Comparison of ENCODE assay signal across 12 mouse cellular contexts in the genomic region with DNA sequence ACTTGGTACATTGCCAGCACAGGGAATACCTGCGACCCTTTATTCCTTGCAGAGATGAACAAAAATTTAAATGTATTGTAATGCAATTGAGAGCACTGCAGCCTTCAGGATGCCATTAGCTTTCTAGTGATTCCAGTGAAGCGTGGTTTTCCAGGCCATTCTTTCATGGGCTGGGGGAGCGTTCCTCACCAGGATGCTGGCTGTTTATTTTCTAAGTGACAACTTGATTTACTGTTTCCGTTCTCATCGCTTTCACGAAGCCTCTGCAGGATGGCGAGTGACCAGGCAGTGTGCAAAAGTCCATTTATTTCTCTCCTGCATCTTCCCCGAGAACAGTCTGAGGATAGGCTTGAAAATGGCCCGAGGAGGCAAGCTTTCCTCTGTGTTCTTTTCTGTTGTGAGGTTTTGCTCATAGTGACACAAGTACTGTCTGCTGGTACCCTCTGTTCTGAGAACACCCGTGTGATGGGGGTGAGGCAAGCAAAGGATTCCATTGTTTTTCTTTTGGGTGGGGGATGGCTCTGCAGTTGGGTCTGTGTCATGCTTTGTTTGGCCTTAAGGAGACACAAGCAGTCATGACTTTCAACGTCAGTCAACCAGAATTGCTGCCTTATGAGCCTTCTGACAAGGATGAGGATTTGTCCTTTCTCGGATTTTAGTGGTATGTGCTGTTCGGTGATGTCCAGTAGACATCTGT.
DNase-seq lines count a peak whose midpoint lies in the region; ATAC-seq lines count a peak whose summit lies in the region.
"Had no signal": no experiment of that assay in that cellular context is flagged by ENCODE, and none has a peak within 500 bp of the region (broad histone marks: within the 10 kb centered on the region; RNA-seq: fewer than 3 reads in every experiment).

No protein-coding gene starts in this region.

- no peaks in the 10 kb centered on the region for H3K36me3 ChIP-seq in midbrain, embryonic 10.5 days
- H3K36me3 ChIP-seq in midbrain, embryonic 16.5 days (ENCODE audit: control insufficient read depth, insufficient read depth, low read length), result no peaks in the 10 kb centered on the region
- no peaks in the 10 kb centered on the region for H3K36me3 ChIP-seq in hindbrain, embryonic 11.5 days (ENCODE audit: control insufficient read depth, insufficient read depth, low read length)
- no peaks in the 10 kb centered on the region for H3K36me3 ChIP-seq in intestine, embryonic 15.5 days
- H3K36me3 ChIP-seq: embryonic facial prominence, embryonic 15.5 days had no signal

- H3K4me1 ChIP-seq in midbrain, embryonic 10.5 days, result peaks cover 18% of the 10 kb centered on the region
- H3K4me1 ChIP-seq in midbrain, embryonic 16.5 days (ENCODE audit: control insufficient read depth, insufficient read depth, low read length), result peaks cover 3% of the 10 kb centered on the region
- H3K4me1 ChIP-seq in hindbrain, embryonic 11.5 days (replicated peaks; ENCODE audit: control insufficient read depth, insufficient read depth, low read length), result no peaks in the 10 kb centered on the region
- H3K4me1 ChIP-seq in intestine, embryonic 15.5 days (replicated peaks), result no peaks in the 10 kb centered on the region
- H3K4me1 ChIP-seq: embryonic facial prominence, embryonic 15.5 days had no signal

- no peak overlapping the region for H3K4me3 ChIP-seq in midbrain, embryonic 10.5 days
- no peak overlapping the region for H3K4me3 ChIP-seq in midbrain, embryonic 16.5 days (ENCODE audit: low read depth, low read length)
- H3K4me3 ChIP-seq in hindbrain, embryonic 11.5 days (ENCODE audit: low read depth, low read length), result no peak overlapping the region
- no peak overlapping the region for H3K4me3 ChIP-seq in intestine, embryonic 15.5 days (replicated peaks)
- H3K4me3 ChIP-seq: embryonic facial prominence, embryonic 15.5 days; megakaryocyte, embryonic 14.5 days had no signal

- 72% methylated on average over 13 of the region's 13 CpGs for WGBS in midbrain, embryonic 10.5 days
- 61% methylated on average over 13 of the region's 13 CpGs for WGBS in midbrain, embryonic 16.5 days
- WGBS in hindbrain, embryonic 11.5 days, result 44% methylated on average over 13 of the region's 13 CpGs
- WGBS in intestine, embryonic 15.5 days, result 35% methylated on average over 13 of the region's 13 CpGs

- H3K4me2 ChIP-seq in midbrain, embryonic 16.5 days (ENCODE audit: low read length), result no peak overlapping the region
- no peak overlapping the region for H3K4me2 ChIP-seq in hindbrain, embryonic 11.5 days (replicated peaks; ENCODE audit: low read depth, low read length)
- H3K4me2 ChIP-seq in intestine, embryonic 15.5 days (replicated peaks), result no peak overlapping the region
- H3K4me2 ChIP-seq: embryonic facial prominence, embryonic 15.5 days had no signal

- no peak for ATAC-seq in midbrain, embryonic 16.5 days
- ATAC-seq in hindbrain, embryonic 11.5 days (ENCODE audit: low FRiP score), result peak; percentile 43
- ATAC-seq in granulocyte monocyte progenitor cell, adult 5-6 weeks (replicated peaks; ENCODE audit: poor library complexity, severe bottlenecking), result no peak
- ATAC-seq in intestine, embryonic 15.5 days, result no peak

- peak overlapping the region; percentile 61; the same call in 1 of the 2 replicates for H3K27ac ChIP-seq in midbrain, embryonic 10.5 days (replicated peaks)
- no peak overlapping the region for H3K27ac ChIP-seq in midbrain, embryonic 16.5 days (ENCODE audit: low read length)
- peak overlapping the region; percentile 3; the same call in 1 of the 2 replicates for H3K27ac ChIP-seq in hindbrain, embryonic 11.5 days (ENCODE audit: low read depth, low read length)
- no peak overlapping the region for H3K27ac ChIP-seq in intestine, embryonic 15.5 days
- H3K27ac ChIP-seq: embryonic facial prominence, embryonic 15.5 days had no signal

- H3K9me3 ChIP-seq in midbrain, embryonic 10.5 days (replicated peaks), result no peaks in the 10 kb centered on the region
- no peaks in the 10 kb centered on the region for H3K9me3 ChIP-seq in midbrain, embryonic 16.5 days (replicated peaks; ENCODE audit: control insufficient read depth, low read length, poor library complexity, severe bottlenecking)
- H3K9me3 ChIP-seq in hindbrain, embryonic 11.5 days (ENCODE audit: control insufficient read depth, low read length), result no peaks in the 10 kb centered on the region
- no peaks in the 10 kb centered on the region for H3K9me3 ChIP-seq in intestine, embryonic 15.5 days
- H3K9me3 ChIP-seq: embryonic facial prominence, embryonic 15.5 days had no signal

- H3K9ac ChIP-seq in midbrain, embryonic 16.5 days (ENCODE audit: low read depth, low read length), result no peak overlapping the region
- no peak overlapping the region for H3K9ac ChIP-seq in hindbrain, embryonic 11.5 days (ENCODE audit: low read depth, low read length)
- H3K9ac ChIP-seq in intestine, embryonic 15.5 days, result no peak overlapping the region
- H3K9ac ChIP-seq: embryonic facial prominence, embryonic 15.5 days had no signal

- no peak for DNase-seq in midbrain, embryonic 10.5 days (ENCODE audit: low spot score)
- DNase-seq in hindbrain, embryonic 11.5 days (ENCODE audit: low spot score), result peak; percentile 18
- DNase-seq in kidney, postnatal 14 days, result peak; percentile 24
- peak; percentile 36 for DNase-seq in retina, embryonic 14.5 days (ENCODE audit: low spot score)
- no peak for DNase-seq in frontal cortex, postnatal 10 days (ENCODE audit: low spot score in 2 of 2)
- DNase-seq: cerebellum, adult 8-10 months; heart, postnatal 14 days had no signal

- no peaks in the 10 kb centered on the region for H3K27me3 ChIP-seq in midbrain, embryonic 10.5 days (ENCODE audit: low read depth, poor library complexity, severe bottlenecking)
- no peaks in the 10 kb centered on the region for H3K27me3 ChIP-seq in midbrain, embryonic 16.5 days (ENCODE audit: control insufficient read depth, insufficient read depth, low read depth, low read length)
- no peaks in the 10 kb centered on the region for H3K27me3 ChIP-seq in hindbrain, embryonic 11.5 days (ENCODE audit: control insufficient read depth, insufficient read depth, low read length)
- H3K27me3 ChIP-seq in intestine, embryonic 15.5 days (replicated peaks), result no peaks in the 10 kb centered on the region
- H3K27me3 ChIP-seq: embryonic facial prominence, embryonic 15.5 days; megakaryocyte, embryonic 14.5 days had no signal

Comparison
In these comparisons a context has a peak if more than half of its experiments do, and no peak if none do; other contexts are left out.
1. H3K27ac ChIP-seq: peak in midbrain, embryonic 10.5 days (single experiment) and hindbrain, embryonic 11.5 days (single experiment); none in midbrain, embryonic 16.5 days (single experiment) and intestine, embryonic 15.5 days (single experiment).
2. DNase-seq: peak in hindbrain, embryonic 11.5 days (single experiment), kidney, postnatal 14 days (single experiment) and retina, embryonic 14.5 days (single experiment); none in midbrain, embryonic 10.5 days (single experiment) and frontal cortex, postnatal 10 days (0 of 2).